Mouse (Mus musculus): Measurements from ENCODE around the gene Serpinf2.

Gene Serpinf2

GRCm38 (mm10) chr11:75439951-75440350 lies 560 bp upstream of the Serpinf2 start:
- in situ Hi-C loops (cut with MboI; ENCODE audit: unreplicated experiment in 2 of 2), result no loop called here

DNA sequence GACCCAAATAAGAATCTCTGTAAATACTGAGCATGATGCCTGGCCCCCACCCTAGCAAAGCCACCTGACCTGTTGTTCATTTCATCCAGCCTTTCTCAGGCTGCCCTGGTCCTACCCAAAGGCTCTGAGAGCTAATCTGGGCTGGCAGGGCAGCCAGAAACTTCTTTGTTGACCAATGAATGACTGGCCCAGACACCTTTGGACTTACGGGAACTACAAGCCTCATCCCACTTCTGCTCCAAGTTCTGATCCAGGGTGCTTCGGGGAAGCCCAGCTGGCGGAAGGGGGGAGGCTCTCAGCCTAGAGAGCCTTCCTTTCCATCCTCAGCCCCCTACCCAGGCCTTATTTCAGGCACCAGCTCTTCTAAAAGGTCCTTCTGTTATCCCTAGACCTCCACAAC lies 587 bp downstream of the Serpinf2 start:
- in situ Hi-C loops (cut with MboI; ENCODE audit: unreplicated experiment in 2 of 2), result no loop called here

DNA sequence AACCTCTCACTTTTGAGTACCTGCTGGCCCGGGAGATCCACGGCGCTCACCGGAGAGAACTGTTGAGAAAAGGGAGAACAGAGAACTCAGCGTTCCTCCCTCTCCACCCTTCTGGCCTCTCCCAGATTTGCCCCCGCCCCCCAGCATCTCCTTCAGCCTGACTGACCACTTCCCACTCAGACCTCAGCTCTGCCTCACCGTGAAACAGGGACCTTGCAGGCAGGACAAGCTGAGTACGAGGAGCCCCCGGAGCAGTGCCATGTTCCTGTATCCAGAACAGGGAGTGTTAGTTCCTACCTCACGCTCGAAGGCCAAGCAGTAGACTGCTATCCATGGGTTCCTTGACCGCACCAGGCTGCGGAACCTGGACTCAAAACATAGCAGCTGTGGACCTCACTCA lies 1.2 kb downstream of the Serpinf2 start:
- in situ Hi-C loops (cut with MboI; ENCODE audit: unreplicated experiment in 2 of 2), result no loop called here

- in situ Hi-C loops (cut with MboI; ENCODE audit: unreplicated experiment in 2 of 2), result no loop called here
Observed at GRCm38 (mm10) chr11:75434138-75434537, 5.3 kb downstream of the Serpinf2 start.

DNA sequence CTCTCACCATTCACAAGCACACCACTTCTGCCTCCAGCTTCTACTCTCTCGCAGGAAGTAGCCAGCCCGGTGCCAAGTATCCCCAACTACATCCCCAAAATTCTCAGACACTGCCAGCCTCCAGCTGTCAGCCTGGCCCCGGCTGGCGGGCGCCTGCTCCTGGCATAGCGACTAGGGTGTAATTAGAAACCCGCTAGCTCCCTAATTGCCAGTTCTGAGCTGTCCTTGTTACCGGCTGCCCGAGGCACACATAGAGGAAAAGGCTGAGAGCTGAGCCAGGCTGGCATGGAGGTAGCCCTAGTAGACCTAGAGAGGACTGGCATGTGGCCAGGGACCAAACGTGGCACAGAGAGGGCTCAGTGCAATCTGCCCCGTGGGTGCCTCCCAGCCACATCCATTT lies 8.1 kb downstream of the Serpinf2 start:
- in situ Hi-C loops (cut with MboI; ENCODE audit: unreplicated experiment in 2 of 2), result no loop called here

GRCm38 (mm10) chr11:75429019-75429705 lies 10.2 kb downstream of the Serpinf2 start:
- in situ Hi-C loops (cut with MboI; ENCODE audit: unreplicated experiment in 2 of 2), result no loop called here

- in situ Hi-C loops (cut with MboI; ENCODE audit: unreplicated experiment in 2 of 2), result no loop called here
Observed at GRCm38 (mm10) chr11:75424459-75424858, 14.9 kb downstream of the Serpinf2 start.

GRCm38 (mm10) chr11:75424033-75424432 lies 15.4 kb downstream of the Serpinf2 start:
- in situ Hi-C loops (cut with MboI; ENCODE audit: unreplicated experiment in 2 of 2), result no loop called here

DNA sequence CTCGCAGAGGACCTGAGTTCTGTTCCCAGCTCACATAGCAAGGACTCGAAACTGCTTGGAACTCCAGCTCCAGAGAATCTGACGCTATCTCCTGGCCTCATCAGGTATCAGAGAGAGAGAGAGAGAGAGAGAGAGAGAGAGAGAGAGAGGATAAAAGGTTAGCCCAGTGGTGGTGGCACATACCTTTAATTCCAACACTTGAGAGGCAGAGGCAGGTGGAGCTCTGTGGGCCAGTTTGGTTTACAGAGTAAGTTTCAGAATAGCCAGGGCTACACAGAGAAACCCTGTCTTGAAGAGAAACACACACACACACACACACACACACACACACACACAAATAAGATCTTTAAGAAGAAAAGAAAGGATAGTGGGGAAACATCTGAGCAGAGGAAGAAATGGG lies 16.3 kb downstream of the Serpinf2 start:
- in situ Hi-C loops (cut with MboI; ENCODE audit: unreplicated experiment in 2 of 2), result no loop called here

- in situ Hi-C loops (cut with MboI; ENCODE audit: unreplicated experiment in 2 of 2), result no loop called here
Observed at GRCm38 (mm10) chr11:75422013-75422792, 17.2 kb downstream of the Serpinf2 start, which contains the start of gene Serpinf1. Serpinf1 (minus strand) TSS chr11:75422701.

GRCm38 (mm10) chr11:75421375-75422012 lies 17.9 kb downstream of the Serpinf2 start:
- in situ Hi-C loops (cut with MboI; ENCODE audit: unreplicated experiment in 2 of 2), result no loop called here

- in situ Hi-C loops (cut with MboI; ENCODE audit: unreplicated experiment in 2 of 2), result no loop called here
Observed at GRCm38 (mm10) chr11:75420810-75421374, 18.5 kb downstream of the Serpinf2 start.

DNA sequence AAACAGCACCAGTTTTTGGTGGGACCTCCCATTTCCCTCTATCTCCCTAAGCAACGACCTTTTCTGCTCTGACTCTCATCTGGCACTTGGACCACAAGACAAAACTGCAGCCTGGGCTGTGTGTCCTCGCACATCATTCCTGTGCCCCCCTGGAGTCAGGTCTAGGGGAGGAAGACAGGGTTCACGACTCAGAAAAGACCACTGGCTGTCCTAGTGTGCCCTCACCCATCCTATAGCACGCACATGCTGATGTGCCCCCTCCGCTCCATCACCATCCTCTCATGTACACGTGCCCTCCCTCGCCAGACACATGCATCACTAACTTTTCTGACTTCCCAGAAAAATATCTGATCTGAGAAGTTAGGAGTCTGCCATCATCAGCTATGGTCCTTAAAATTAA lies 19.4 kb downstream of the Serpinf2 start:
- in situ Hi-C loops (cut with MboI; ENCODE audit: unreplicated experiment in 2 of 2), result no loop called here

DNA sequence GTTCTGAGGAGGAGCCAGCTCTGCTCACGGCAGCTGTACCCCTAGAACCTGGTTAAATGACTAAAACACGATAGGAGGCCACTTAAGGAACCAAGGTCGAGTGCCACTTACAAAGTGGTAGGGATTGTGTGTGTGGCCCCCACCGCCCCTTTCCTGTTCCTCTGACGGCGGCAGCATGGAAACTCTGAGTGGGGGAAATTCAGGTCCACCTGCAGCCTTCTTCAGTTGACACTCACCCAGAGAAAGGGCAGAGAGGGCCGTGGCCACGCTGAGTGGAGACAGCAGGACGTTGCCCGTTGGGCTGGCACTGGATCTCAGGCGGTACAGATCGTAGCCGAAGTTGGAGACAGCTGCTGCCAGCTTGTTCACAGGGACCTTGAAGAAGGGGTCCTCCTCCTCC lies 23.4 kb downstream of the Serpinf2 start:
- in situ Hi-C loops (cut with MboI; ENCODE audit: unreplicated experiment in 2 of 2), result loop anchor here in 1 of 2 experiments (5.0 kb wide), 1 partner anchor 36 kb away; the partner anchor contains the start of gene Wdr81

DNA sequence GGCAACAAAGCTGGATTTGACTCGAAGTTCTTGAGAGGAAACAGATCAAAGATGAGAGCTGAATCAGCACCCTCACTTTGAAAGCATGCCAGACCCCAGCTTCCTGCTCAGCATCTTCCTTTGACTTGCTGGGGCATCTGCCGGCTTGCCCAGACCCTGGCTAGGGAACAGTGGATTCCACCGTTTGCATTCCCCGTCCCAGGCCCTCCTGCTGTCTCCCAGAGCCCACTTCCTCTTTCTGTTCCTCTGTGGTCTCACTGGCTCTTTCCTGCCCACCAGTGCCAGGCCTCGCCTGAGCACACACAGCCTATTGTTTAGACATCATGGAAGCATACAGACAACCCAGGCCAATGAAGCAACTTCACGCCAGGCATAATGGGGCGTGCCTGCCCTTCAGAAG lies 24.3 kb downstream of the Serpinf2 start:
- in situ Hi-C loops (cut with MboI; ENCODE audit: unreplicated experiment in 2 of 2), result loop anchor here in 1 of 2 experiments (5.0 kb wide), 1 partner anchor 37 kb away; the partner anchor contains the start of gene Wdr81

DNA sequence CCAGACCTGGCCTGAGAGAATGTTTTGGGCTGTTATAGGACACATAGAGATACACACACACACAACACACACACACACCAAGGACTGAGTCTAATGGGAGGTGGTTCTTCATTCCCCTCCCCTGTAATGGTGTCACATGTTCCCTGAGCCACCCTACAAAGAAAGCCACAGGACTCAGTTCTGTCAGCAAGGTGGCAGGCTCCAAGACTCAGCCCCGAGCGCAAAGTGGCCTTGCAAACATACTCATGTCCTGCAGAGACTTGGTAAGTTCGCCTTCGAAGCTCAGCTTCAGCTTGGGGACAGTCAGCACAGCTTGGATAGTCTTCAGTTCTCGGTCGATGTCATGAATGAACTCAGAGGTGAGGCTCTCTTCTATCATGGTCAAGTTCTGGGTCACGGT lies 28.8 kb downstream of the Serpinf2 start:
- in situ Hi-C loops (cut with MboI; ENCODE audit: unreplicated experiment in 2 of 2), result loop anchor here in 1 of 2 experiments (5.0 kb wide), 1 partner anchor 47 kb away; no protein-coding TSS in a partner anchor

- in situ Hi-C loops (cut with MboI; ENCODE audit: unreplicated experiment in 2 of 2), result loop anchor here in 1 of 2 experiments (5.0 to 10.0 kb wide), 2 partner anchors 47 to 115 kb away; no protein-coding TSS in a partner anchor
Observed at GRCm38 (mm10) chr11:75409679-75410575, 29.5 kb downstream of the Serpinf2 start.

GRCm38 (mm10) chr11:75406865-75407264 lies 32.5 kb downstream of the Serpinf2 start:
- in situ Hi-C loops (cut with MboI; ENCODE audit: unreplicated experiment in 2 of 2), result loop anchor here in 1 of 2 experiments (10.0 kb wide), 1 partner anchor 118 kb away; no protein-coding TSS in a partner anchor

GRCm38 (mm10) chr11:75406104-75406503 lies 33.3 kb downstream of the Serpinf2 start:
- in situ Hi-C loops (cut with MboI; ENCODE audit: unreplicated experiment in 2 of 2), result loop anchor here in 1 of 2 experiments (10.0 kb wide), 1 partner anchor 119 kb away; no protein-coding TSS in a partner anchor
